Mouse (Mus musculus) ES-Bruce4 (cell line): ENCODE data around the gene Appbp2. TPM values are rescaled to one million over a fixed set of nuclear protein-coding genes. Genes with fewer than 3 reads are reported as not detected.

ENCODE experiments used
- H3K27ac ChIP-seq: 2 replicates; pipeline ENCODE4 v1.5.1; 2012; ENCODE audit warnings: low read length, inconsistent platforms; ENCODE audit not compliant: insufficient read depth
- H3K27me3 ChIP-seq: 2 replicates; pipeline ENCODE4 v1.6.1; 2012; ENCODE audit warnings: mild to moderate bottlenecking, low read length, inconsistent platforms; ENCODE audit not compliant: control insufficient read depth, poor library complexity, insufficient read depth, severe bottlenecking
- H3K36me3 ChIP-seq: 2 replicates; pipeline ENCODE4 v1.6.1; 2012; ENCODE audit warnings: inconsistent platforms, mild to moderate bottlenecking, low read length, moderate library complexity; ENCODE audit not compliant: control insufficient read depth, poor library complexity, insufficient read depth, severe bottlenecking
- H3K4me1 ChIP-seq: one replicate; pipeline ENCODE4 v1.8.1; 2011; ENCODE audit warnings: low read length; ENCODE audit not compliant: control insufficient read depth, insufficient read depth
- H3K4me3 ChIP-seq: 2 replicates; pipeline ENCODE4 v1.5.1; 2011; ENCODE audit warnings: low read depth, mild to moderate bottlenecking, low read length
- H3K9ac ChIP-seq: 2 replicates; pipeline ENCODE4 v1.6.1; 2012; ENCODE audit warnings: low read depth, mild to moderate bottlenecking, inconsistent platforms; ENCODE audit not compliant: poor library complexity, severe bottlenecking
- H3K9me3 ChIP-seq: replicated peaks from 2 replicates; pipeline ENCODE4 v1.6.1; 2012; ENCODE audit warnings: mild to moderate bottlenecking, low read length, inconsistent platforms; ENCODE audit not compliant: control insufficient read depth, poor library complexity, insufficient read depth, severe bottlenecking
- CTCF ChIP-seq: IDR thresholded peaks from one replicate; pipeline ENCODE4 v1.8.1; 2011; ENCODE audit warnings: low read depth, low read length
- EP300 ChIP-seq: IDR thresholded peaks from 2 replicates; pipeline ENCODE4 v1.6.1; 2011; ENCODE audit warnings: low read depth, low read length; ENCODE audit not compliant: insufficient read depth
- POLR2A ChIP-seq: IDR thresholded peaks from one replicate; pipeline ENCODE4 v1.8.1; 2011; ENCODE audit warnings: low read length; ENCODE audit not compliant: insufficient read depth
- polyA plus RNA-seq: library from polyadenylated mRNA; stranded (reverse); fragments of >200 nt; gene quantifications from 2 replicates; pipeline ENCODE4 v1.2.4, GENCODE M21; 2011; ENCODE audit warnings: low read depth; ENCODE audit not compliant: missing spikeins, insufficient read depth, insufficient read length

Gene Appbp2
- polyA plus RNA-seq, 1 experiment = 57.9 TPM

DNA sequence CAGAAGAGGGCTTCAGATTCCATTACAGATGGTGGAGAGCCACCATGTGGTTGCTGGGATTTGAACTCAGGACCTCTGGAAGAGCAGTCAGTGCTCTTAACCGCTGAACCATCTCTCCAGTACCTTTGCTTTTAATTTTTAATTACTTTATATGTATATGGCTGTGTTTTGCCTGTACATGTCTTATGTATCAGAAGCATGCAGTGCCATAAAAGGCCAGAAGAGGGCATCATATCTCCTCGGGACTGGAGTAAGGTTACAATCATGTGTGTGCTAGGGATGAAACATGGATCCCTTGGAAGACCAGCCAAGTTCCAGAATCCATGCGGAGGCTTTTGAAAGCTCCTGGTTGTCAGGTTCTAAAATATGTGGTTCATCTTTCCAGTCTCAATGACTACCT, 35.7 kb upstream of the Appbp2 start:
- Histone ChIP-seq H3K36me3 (no peaks in the 10 kb centered on the region), H3K9me3 (no peaks in the 10 kb centered on the region), H3K4me3 (no peak overlapping the region), H3K27ac (no peak overlapping the region), H3K27me3 (no peaks in the 10 kb centered on the region), H3K4me1 (no peaks in the 10 kb centered on the region), H3K9ac (no peak overlapping the region)
- no peak for TF ChIP-seq CTCF
- no peak for TF ChIP-seq POLR2A
- TF ChIP-seq EP300 = no peak

DNA sequence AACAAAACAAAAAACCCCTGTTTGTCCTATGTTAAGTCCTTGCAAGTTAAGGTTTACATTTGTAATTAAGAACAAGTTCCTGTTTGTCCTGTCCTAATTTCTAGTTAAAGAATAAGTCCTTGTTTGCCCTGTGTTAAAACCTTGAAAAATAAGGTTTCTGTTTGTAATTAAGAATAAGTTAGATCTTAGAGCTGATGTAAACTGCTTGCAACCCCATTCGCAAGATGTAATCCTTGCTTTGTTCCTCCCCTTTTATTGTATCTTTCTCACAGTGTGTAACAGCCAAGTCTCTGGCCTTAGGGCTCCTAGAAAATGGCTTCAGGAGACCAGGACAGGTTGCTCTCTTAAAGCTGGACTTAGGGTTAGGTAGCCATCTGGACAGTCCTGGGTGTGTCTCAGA, 32.5 kb upstream of the Appbp2 start:
- Histone ChIP-seq H3K9ac (no peak overlapping the region), H3K27ac (no peak overlapping the region), H3K27me3 (no peaks in the 10 kb centered on the region), H3K4me3 (no peak overlapping the region), H3K36me3 (no peaks in the 10 kb centered on the region), H3K9me3 (no peaks in the 10 kb centered on the region), H3K4me1 (no peaks in the 10 kb centered on the region)
- no peak for TF ChIP-seq EP300
- TF ChIP-seq POLR2A = no peak
- no peak for TF ChIP-seq CTCF

DNA sequence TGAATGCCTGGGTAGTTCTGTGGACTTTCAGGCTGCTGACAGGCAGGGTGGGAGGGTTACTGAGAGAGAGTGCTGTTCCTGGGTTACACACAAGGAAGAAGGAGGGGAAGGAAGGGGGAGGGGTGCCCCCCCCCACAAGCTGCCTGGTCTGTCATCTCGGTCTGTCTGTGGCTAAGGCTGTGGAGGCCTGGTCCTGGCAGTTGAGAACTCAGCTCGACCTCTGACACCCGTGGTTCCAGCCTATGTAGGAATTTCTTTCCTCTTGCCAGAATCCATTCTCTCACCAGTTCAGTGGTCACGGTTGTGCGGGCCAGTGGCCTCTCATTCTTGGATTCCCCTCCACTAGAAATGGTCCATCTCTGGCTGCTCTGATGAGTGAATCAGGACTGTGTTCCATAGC, 29.7 kb upstream of the Appbp2 start:
- Histone ChIP-seq H3K27ac (no peak overlapping the region), H3K4me1 (no peaks in the 10 kb centered on the region), H3K27me3 (no peaks in the 10 kb centered on the region), H3K9ac (no peak overlapping the region), H3K9me3 (no peaks in the 10 kb centered on the region), H3K36me3 (no peaks in the 10 kb centered on the region), H3K4me3 (no peak overlapping the region)
- TF ChIP-seq EP300 (no peak), POLR2A (no peak), CTCF (no peak)

DNA sequence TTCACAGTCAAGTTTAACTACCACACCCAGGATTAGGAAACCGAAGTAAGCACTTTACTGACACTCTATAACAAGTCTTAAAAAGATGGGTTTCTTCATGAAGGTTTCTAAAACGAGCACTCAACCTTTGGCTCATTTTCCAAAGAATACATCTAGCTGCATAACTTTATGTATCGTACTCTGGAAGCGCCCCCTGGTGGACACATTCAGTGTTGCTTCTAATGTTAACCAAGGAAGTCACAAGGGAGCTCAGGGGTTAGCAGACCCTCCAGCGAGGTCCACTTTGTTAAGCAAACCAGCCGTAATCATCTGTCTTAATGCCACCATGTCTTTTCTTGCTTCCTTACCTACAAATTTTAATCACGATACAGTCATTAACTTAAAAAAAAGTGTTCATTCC, 26.3 kb upstream of the Appbp2 start:
- no peak overlapping the region for H3K27ac ChIP-seq
- H3K4me3 ChIP-seq = no peak overlapping the region
- H3K27me3 ChIP-seq = no peaks in the 10 kb centered on the region
- no peaks in the 10 kb centered on the region for H3K36me3 ChIP-seq
- H3K9me3 ChIP-seq = no peaks in the 10 kb centered on the region
- H3K4me1 ChIP-seq = no peaks in the 10 kb centered on the region
- peak; percentile 37 for TF ChIP-seq CTCF
- no peak for TF ChIP-seq POLR2A
- no peak overlapping the region for H3K9ac ChIP-seq

DNA sequence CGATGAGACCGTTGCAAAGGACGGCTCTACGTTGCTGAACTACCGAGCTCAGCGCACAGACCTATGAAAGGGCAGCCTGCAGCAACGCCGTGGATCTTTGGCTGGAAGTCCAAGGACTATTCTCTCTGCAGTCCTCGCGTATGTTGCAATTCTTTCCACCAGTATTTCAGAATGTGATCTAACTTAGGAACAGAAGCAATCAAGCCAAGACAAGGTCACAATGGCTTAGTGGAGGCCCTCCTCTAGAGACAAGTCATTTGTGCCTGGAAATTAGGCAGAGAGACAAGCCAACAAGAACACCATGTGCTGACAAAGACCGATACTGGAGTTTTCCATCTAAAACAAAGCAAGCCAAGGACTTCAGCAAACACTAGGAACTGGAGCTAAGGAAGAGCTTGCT, 24.0 kb upstream of the Appbp2 start:
- Histone ChIP-seq H3K36me3 (no peaks in the 10 kb centered on the region), H3K27ac (no peak overlapping the region), H3K4me1 (peaks cover 4% of the 10 kb centered on the region), H3K27me3 (no peaks in the 10 kb centered on the region), H3K9ac (no peak overlapping the region), H3K9me3 (no peaks in the 10 kb centered on the region), H3K4me3 (no peak overlapping the region)
- TF ChIP-seq CTCF = no peak
- no peak for TF ChIP-seq EP300
- no peak for TF ChIP-seq POLR2A

DNA sequence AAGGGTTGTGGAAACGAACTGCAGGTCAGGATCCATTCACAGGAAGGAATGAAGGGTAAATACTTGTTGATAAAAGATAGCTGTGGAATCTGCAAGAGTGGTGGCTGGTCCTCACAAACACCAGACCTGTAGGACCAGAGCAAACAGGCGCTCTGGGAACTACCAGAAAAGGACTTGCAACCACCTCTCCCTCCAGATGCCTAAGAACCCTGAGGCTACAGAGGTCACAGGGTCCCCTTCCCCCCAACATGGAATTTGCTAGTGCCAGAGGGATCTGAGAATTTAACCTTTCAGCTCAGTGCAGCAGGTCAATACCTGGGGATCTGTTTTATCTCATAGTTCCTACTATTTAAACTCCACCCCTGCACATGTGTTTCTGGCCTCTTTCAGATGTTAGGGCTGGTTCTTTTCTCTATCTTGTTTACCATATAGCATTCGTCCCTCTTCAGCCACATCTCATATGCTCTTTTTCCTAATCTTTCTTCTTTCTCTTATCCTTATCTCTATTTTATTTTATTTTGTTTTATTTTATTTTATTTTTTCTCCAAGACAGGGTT, 20.6 kb upstream of the Appbp2 start:
- H3K9me3 ChIP-seq = no peaks in the 10 kb centered on the region
- H3K4me1 ChIP-seq = peaks cover 4% of the 10 kb centered on the region
- no peaks in the 10 kb centered on the region for H3K27me3 ChIP-seq
- peak overlapping the region; percentile 46; the same call in 1 of the 2 replicates for H3K27ac ChIP-seq
- H3K4me3 ChIP-seq = no peak overlapping the region
- TF ChIP-seq CTCF (no peak), POLR2A (no peak)
- no peak overlapping the region; the same call in 1 of the 2 replicates for H3K9ac ChIP-seq
- no peaks in the 10 kb centered on the region for H3K36me3 ChIP-seq
